Mouse (Mus musculus): ENCODE data around the gene Degs1.

- no peak for TF ChIP-seq ZKSCAN1 (IDR thresholded peaks at IDR 0.05; ENCODE audit: borderline replicate concordance, low read depth, low read length)
- TF ChIP-seq USF1 (IDR thresholded peaks at IDR 0.05; ENCODE audit: low read depth, low read length), result no peak
- TF ChIP-seq CTCF (conservative IDR thresholded peaks at IDR 0.05 in 1 of 2, IDR thresholded peaks at IDR 0.05 in 1 of 2; ENCODE audit: low read depth in 2 of 2, low read length in 2 of 2), result no peak
- TF ChIP-seq ZC3H11A (IDR thresholded peaks at IDR 0.05; ENCODE audit: low read depth, low read length), result no peak
- TF ChIP-seq TCF12 (IDR thresholded peaks at IDR 0.05; ENCODE audit: low read depth, low read length), result no peak
These were observed 6.0 kb upstream of the Degs1 start for GRCm38 (mm10) chr1:182288601-182289000.
